Mouse (Mus musculus): Measurements from ENCODE around the gene Trim15.
"Not testable (repeated sequence)": the region's sequence is repeated elsewhere in the genome, so short reads cannot be mapped to it uniquely, and the experiment has no call there.

Trim15 gene

GRCm38 (mm10) chr17:36866719-36867527 lies at the start of gene Trim15:
Gene Trim15, minus strand, starts transcription at chr17:36867210.
- no peak for DNase-seq (ENCODE audit: low spot score in 2 of 2)

GRCm38 (mm10) chr17:36915076-36915475 lies 48.1 kb upstream of the Trim15 start:
- DNase-seq (ENCODE audit: low spot score in 2 of 2), result peak in 1 of 2 experiments; percentile 33

GRCm38 (mm10) chr17:36914108-36914507 lies 47.1 kb upstream of the Trim15 start:
- peak in 1 of 2 experiments; percentile 51 for DNase-seq (ENCODE audit: low spot score in 2 of 2)

- DNase-seq (ENCODE audit: low spot score in 2 of 2), result no peak
These were observed 45.0 kb upstream of the Trim15 start for GRCm38 (mm10) chr17:36912031-36912430.

- no peak for DNase-seq (ENCODE audit: low spot score in 2 of 2)
These were observed 42.8 kb upstream of the Trim15 start for GRCm38 (mm10) chr17:36909802-36910201.

- no peak for DNase-seq (ENCODE audit: low spot score in 2 of 2)
These were observed 41.2 kb upstream of the Trim15 start for GRCm38 (mm10) chr17:36908235-36908634.

GRCm38 (mm10) chr17:36903651-36904050 lies 36.6 kb upstream of the Trim15 start:
- no peak for DNase-seq (ENCODE audit: low spot score in 2 of 2)

GRCm38 (mm10) chr17:36900691-36901090 lies 33.7 kb upstream of the Trim15 start:
- DNase-seq (ENCODE audit: low spot score in 2 of 2), result no peak

- no peak for DNase-seq (ENCODE audit: low spot score in 2 of 2)
These were observed 33.0 kb upstream of the Trim15 start for GRCm38 (mm10) chr17:36900001-36900400.

GRCm38 (mm10) chr17:36899376-36899775 lies 32.4 kb upstream of the Trim15 start:
- DNase-seq (ENCODE audit: low spot score in 2 of 2), result no peak

GRCm38 (mm10) chr17:36897552-36898205 lies 30.7 kb upstream of the Trim15 start, which contains the start of gene Trim31:
Gene Trim31, plus strand, starts transcription at chr17:36898118.
- no peak for DNase-seq (ENCODE audit: low spot score in 2 of 2)

- no peak for DNase-seq (ENCODE audit: low spot score in 2 of 2)
These were observed 30.1 kb upstream of the Trim15 start for GRCm38 (mm10) chr17:36897065-36897464.

GRCm38 (mm10) chr17:36896583-36896982 lies 29.6 kb upstream of the Trim15 start:
- no peak for DNase-seq (ENCODE audit: low spot score in 2 of 2)

- no peak for DNase-seq (ENCODE audit: low spot score in 2 of 2)
These were observed 26.4 kb upstream of the Trim15 start for GRCm38 (mm10) chr17:36893387-36893786.

GRCm38 (mm10) chr17:36892362-36892761 lies 25.4 kb upstream of the Trim15 start:
- peak in 1 of 2 experiments; percentile 30 for DNase-seq (ENCODE audit: low spot score in 2 of 2)

- DNase-seq (ENCODE audit: low spot score in 2 of 2), result not testable (repeated sequence)
These were observed 24.5 kb upstream of the Trim15 start for GRCm38 (mm10) chr17:36891496-36891895.

- no peak for DNase-seq (ENCODE audit: low spot score in 2 of 2)
These were observed 23.3 kb upstream of the Trim15 start, which contains the start of gene Trim40 for GRCm38 (mm10) chr17:36890073-36890903. Gene Trim40, minus strand, starts transcription at chr17:36890123.

- DNase-seq (ENCODE audit: low spot score in 2 of 2), result no peak
These were observed 18.3 kb upstream of the Trim15 start for GRCm38 (mm10) chr17:36885132-36885790.

- DNase-seq (ENCODE audit: low spot score in 2 of 2), result no peak
These were observed 16.3 kb upstream of the Trim15 start for GRCm38 (mm10) chr17:36883350-36883749.

- DNase-seq (ENCODE audit: low spot score in 2 of 2), result no peak
These were observed 7.6 kb upstream of the Trim15 start for GRCm38 (mm10) chr17:36874636-36875035.

All from frontal cortex, postnatal 10 days (tissue).